Mouse (Mus musculus): ENCODE results near the gene Gm7075. TPM values are rescaled to one million over a fixed set of nuclear protein-coding genes. Genes with fewer than 3 reads are reported as not detected.

Gm7075 gene
- polyA plus RNA-seq, 1 experiment from 2014 or later: not detected

GRCm38 (mm10) chr10:63381498-63382280, 39.9 kb downstream of the Gm7075 start, which contains the start of gene Sirt1:
Gene Sirt1 (minus strand): TSS chr10:63381704.
- Histone ChIP-seq H3K4me2 (replicated peaks; ENCODE audit: low read depth, low read length) (peak within 1 kb of the TSS; percentile 88), H3K27ac (ENCODE audit: low read depth, low read length) (no peak within 1 kb of the TSS), H3K4me1 (ENCODE audit: control insufficient read depth, insufficient read depth, low read length) (no peaks in the 10 kb centered on the region), H3K9ac (ENCODE audit: low read depth, low read length) (peak within 1 kb of the TSS; percentile 72), H3K27me3 (ENCODE audit: control insufficient read depth, insufficient read depth, low read length) (no peaks in the 10 kb centered on the region), H3K9me3 (ENCODE audit: control insufficient read depth, low read length) (no peaks in the 10 kb centered on the region), H3K4me3 (ENCODE audit: low read length) (peak within 1 kb of the TSS; percentile 61), H3K36me3 (ENCODE audit: control insufficient read depth, insufficient read depth, low read length) (no peaks in the 10 kb centered on the region)
- WGBS: 4% methylated on average over 24 of the region's 24 CpGs
- ATAC-seq (ENCODE audit: low FRiP score, low TSS enrichment): no peak

DNA sequence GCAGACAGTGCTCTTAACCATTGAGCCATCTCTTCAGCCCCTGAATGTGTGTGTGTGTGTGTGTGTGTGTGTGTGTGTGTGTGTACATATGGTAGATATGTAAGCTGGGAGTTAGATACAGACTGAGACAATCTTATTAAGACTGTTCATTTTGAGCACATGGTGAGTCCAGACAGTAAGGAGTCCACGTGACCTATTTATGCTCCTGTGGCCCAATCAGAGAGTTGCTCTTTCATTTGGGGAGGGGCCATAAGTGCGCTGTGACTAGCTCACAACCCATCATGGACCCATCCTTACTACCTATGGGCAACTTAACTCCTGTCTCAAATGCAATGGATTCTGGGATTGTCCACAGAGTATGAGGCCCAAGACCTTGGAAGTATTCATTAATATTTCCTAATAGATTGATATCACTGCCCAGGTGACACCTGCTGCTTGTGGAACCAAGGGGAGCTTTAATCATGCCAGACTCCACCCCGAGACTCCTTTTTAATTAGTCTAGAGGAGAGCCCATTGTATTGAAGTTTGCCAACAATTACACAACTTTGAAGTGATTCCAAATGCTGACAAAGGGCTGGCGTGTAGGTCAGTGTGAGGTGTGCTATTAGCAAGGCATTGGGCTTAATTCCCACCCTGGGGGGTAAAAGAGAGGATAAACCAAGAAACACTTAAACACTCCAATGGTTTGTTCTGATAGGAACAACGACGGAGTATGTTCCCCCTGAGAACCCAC, 42.5 kb downstream of the Gm7075 start:
- Histone ChIP-seq H3K4me3 (ENCODE audit: low read length) (no peak overlapping the region), H3K4me1 (ENCODE audit: control insufficient read depth, insufficient read depth, low read length) (no peaks in the 10 kb centered on the region), H3K9ac (ENCODE audit: low read depth, low read length) (no peak overlapping the region), H3K36me3 (ENCODE audit: control insufficient read depth, insufficient read depth, low read length) (no peaks in the 10 kb centered on the region), H3K27ac (ENCODE audit: low read depth, low read length) (no peak overlapping the region), H3K4me2 (replicated peaks; ENCODE audit: low read depth, low read length) (no peak overlapping the region), H3K27me3 (ENCODE audit: control insufficient read depth, insufficient read depth, low read length) (no peaks in the 10 kb centered on the region), H3K9me3 (ENCODE audit: control insufficient read depth, low read length) (no peaks in the 10 kb centered on the region)
- 68% methylated on average over 6 of the region's 6 CpGs for whole genome bisulfite sequencing
- ATAC-seq (ENCODE audit: low FRiP score, low TSS enrichment): no peak

DNA sequence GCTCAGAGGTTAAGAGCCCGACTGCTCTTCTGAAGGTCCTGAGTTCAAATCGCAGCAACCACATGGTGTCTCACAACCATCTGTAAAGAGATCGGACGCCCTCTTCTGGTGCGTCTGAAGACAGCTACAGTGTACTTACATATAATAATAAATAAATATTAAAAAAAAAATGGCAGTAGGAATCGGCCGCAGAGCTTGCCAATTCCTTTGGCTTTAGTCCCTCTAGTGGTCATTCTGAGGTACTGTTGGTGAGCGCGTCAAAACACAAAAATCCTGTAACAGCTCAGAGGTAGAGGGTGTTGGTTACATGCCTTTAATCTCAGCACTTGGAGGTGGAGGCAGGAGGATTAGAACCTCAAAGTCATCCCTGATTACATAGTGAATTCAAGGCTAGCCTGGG, 44.1 kb downstream of the Gm7075 start:
- no peak overlapping the region for H3K9ac ChIP-seq (ENCODE audit: low read depth, low read length)
- H3K36me3 ChIP-seq (ENCODE audit: control insufficient read depth, insufficient read depth, low read length): no peaks in the 10 kb centered on the region
- H3K9me3 ChIP-seq (ENCODE audit: control insufficient read depth, low read length): no peaks in the 10 kb centered on the region
- H3K4me3 ChIP-seq (ENCODE audit: low read length): no peak overlapping the region
- H3K4me1 ChIP-seq (ENCODE audit: control insufficient read depth, insufficient read depth, low read length): no peaks in the 10 kb centered on the region
- 0 out of 2 replicates have a peak, but pooled peaks have one; percentile 24 for ATAC-seq (ENCODE audit: low FRiP score, low TSS enrichment)
- no peak overlapping the region for H3K27ac ChIP-seq (ENCODE audit: low read depth, low read length)
- no peaks in the 10 kb centered on the region for H3K27me3 ChIP-seq (ENCODE audit: control insufficient read depth, insufficient read depth, low read length)
- no peak overlapping the region for H3K4me2 ChIP-seq (replicated peaks; ENCODE audit: low read depth, low read length)
- 20% methylated on average over 9 of the region's 9 CpGs for WGBS

DNA sequence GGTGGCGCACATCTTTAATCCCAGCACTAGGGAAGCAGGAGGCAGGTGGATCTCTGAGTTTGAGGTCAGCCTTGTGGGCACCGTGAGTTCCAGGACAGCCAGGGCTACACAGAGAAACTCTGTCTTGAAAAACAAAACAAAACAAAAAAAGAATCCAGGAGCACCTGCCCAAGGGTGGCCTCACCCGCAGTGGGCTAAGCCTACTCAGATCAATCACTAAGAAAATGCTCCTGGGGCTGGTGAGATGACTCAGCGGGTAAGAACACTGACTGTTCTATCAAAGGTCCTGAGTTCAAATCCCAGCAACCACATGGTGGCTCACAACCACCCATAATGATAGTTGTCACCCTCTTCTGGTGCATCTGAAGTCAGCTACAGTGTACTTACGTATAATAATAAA, 45.3 kb downstream of the Gm7075 start:
- H3K4me1 ChIP-seq (ENCODE audit: control insufficient read depth, insufficient read depth, low read length): no peaks in the 10 kb centered on the region
- no peak overlapping the region for H3K4me2 ChIP-seq (replicated peaks; ENCODE audit: low read depth, low read length)
- H3K4me3 ChIP-seq (ENCODE audit: low read length): no peak overlapping the region
- H3K27ac ChIP-seq (ENCODE audit: low read depth, low read length): no peak overlapping the region
- WGBS: 83% methylated on average over 5 of the region's 5 CpGs
- H3K9ac ChIP-seq (ENCODE audit: low read depth, low read length): no peak overlapping the region
- H3K27me3 ChIP-seq (ENCODE audit: control insufficient read depth, insufficient read depth, low read length): no peaks in the 10 kb centered on the region
- H3K36me3 ChIP-seq (ENCODE audit: control insufficient read depth, insufficient read depth, low read length): no peaks in the 10 kb centered on the region
- no peak for ATAC-seq (ENCODE audit: low FRiP score, low TSS enrichment)
- no peaks in the 10 kb centered on the region for H3K9me3 ChIP-seq (ENCODE audit: control insufficient read depth, low read length)

Other genes with a start within 250 kb of the Gm7075 start
- not detected in 2 replicates for gene Mypn, start 217.8 kb downstream of the Gm7075 start, polyA plus RNA-seq (2014; fragmentation: Nextera tagmentation; extraction: Ambion mirVana)
- gene Herc4, start 178.0 kb downstream of the Gm7075 start, polyA plus RNA-seq (2014; fragmentation: Nextera tagmentation; extraction: Ambion mirVana): 36.7 and 53.8 TPM in 2 replicates
- gene Sirt1, start 40.1 kb downstream of the Gm7075 start, polyA plus RNA-seq (2014; fragmentation: Nextera tagmentation; extraction: Ambion mirVana): 10.7 and 12.5 TPM in 2 replicates
- 9.8 and 11.3 TPM in 2 replicates for gene Dnajc12, start 39.3 kb downstream of the Gm7075 start, polyA plus RNA-seq (2014; fragmentation: Nextera tagmentation; extraction: Ambion mirVana)
- 0.21 and 0.55 TPM in 2 replicates for gene Ctnna3, start 8.3 kb upstream of the Gm7075 start, polyA plus RNA-seq (2014; fragmentation: Nextera tagmentation; extraction: Ambion mirVana)